8 mouse cellular contexts compared by ENCODE assay signal in genomic region chr1:66817453-66817839, GRCm38 (mm10). TPM values are rescaled to one million over a fixed set of nuclear protein-coding genes. Genes with fewer than 3 reads are reported as not detected.
DNase-seq lines count a peak whose midpoint lies in the region; ATAC-seq and TF ChIP-seq lines count a peak whose summit lies in the region.

TSS of gene Kansl1l (minus strand) at chr1:66817562.

- H3K4me2 ChIP-seq in hindbrain, embryonic 11.5 days (replicated peaks; ENCODE audit: low read depth, low read length), result peak within 1 kb of the TSS; percentile 58
- H3K4me2 ChIP-seq in lung, postnatal 0 days (replicated peaks; ENCODE audit: low read depth, low read length), result peak within 1 kb of the TSS; percentile 77

- H3K27ac ChIP-seq in hindbrain, embryonic 11.5 days (ENCODE audit: low read depth, low read length), result peak within 1 kb of the TSS; percentile 98
- H3K27ac ChIP-seq in lung, postnatal 0 days (ENCODE audit: low read length), result peak within 1 kb of the TSS; percentile 96

- no peak for TF ChIP-seq CTCF in lung, postnatal 0 days (IDR thresholded peaks at IDR 0.05)

- H3K4me1 ChIP-seq in hindbrain, embryonic 11.5 days (replicated peaks; ENCODE audit: control insufficient read depth, insufficient read depth, low read length), result no peaks in the 10 kb centered on the region
- peaks cover 7% of the 10 kb centered on the region; the same call in 1 of the 2 replicates for H3K4me1 ChIP-seq in lung, postnatal 0 days (ENCODE audit: insufficient read depth, low read depth, low read length)

- 0% methylated on average over 11 of the region's 56 CpGs for WGBS in hindbrain, embryonic 11.5 days
- 2% methylated on average over 22 of the region's 56 CpGs for WGBS in lung, postnatal 0 days

- H3K27me3 ChIP-seq in hindbrain, embryonic 11.5 days (ENCODE audit: control insufficient read depth, insufficient read depth, low read length), result no peaks in the 10 kb centered on the region
- H3K27me3 ChIP-seq in lung, postnatal 0 days (replicated peaks; ENCODE audit: insufficient read depth, low read length), result no peaks in the 10 kb centered on the region

- H3K9ac ChIP-seq in hindbrain, embryonic 11.5 days (ENCODE audit: low read depth, low read length), result peak within 1 kb of the TSS; percentile 95
- peak within 1 kb of the TSS; percentile 80 for H3K9ac ChIP-seq in lung, postnatal 0 days (replicated peaks; ENCODE audit: low read depth)

- H3K4me3 ChIP-seq in hindbrain, embryonic 11.5 days (ENCODE audit: low read depth, low read length), result peak within 1 kb of the TSS; percentile 90
- H3K4me3 ChIP-seq in lung, postnatal 0 days (ENCODE audit: low read depth, low read length), result peak within 1 kb of the TSS; percentile 89

- no peaks in the 10 kb centered on the region for H3K9me3 ChIP-seq in hindbrain, embryonic 11.5 days (ENCODE audit: control insufficient read depth, low read length)
- H3K9me3 ChIP-seq in lung, postnatal 0 days (ENCODE audit: low read length), result no peaks in the 10 kb centered on the region

- peak; percentile 90 for ATAC-seq in hindbrain, embryonic 11.5 days (ENCODE audit: low FRiP score)
- ATAC-seq in lung, postnatal 0 days, result peak; percentile 91

- peak; percentile 97 for DNase-seq in NIH3T3 (ENCODE audit: low read depth)
- peak; percentile 94 for DNase-seq in cerebellum, adult 9-11 months
- DNase-seq in frontal cortex, adult 2 months (ENCODE audit: extremely low spot score in 1 of 2, low spot score in 1 of 2), result peak; percentile 75 to 93
- DNase-seq in hindbrain, embryonic 11.5 days (ENCODE audit: low spot score), result peak; percentile 96
- peak; percentile 91 to 96 for DNase-seq in layer of hippocampus, postnatal 10 days (ENCODE audit: low spot score in 2 of 2)
- DNase-seq in lung, postnatal 0 days (ENCODE audit: low spot score), result peak; percentile 97
- peak; percentile 84 for DNase-seq in ovary, postnatal 10 days (ENCODE audit: low spot score)
- DNase-seq in thymus, postnatal 0 days (ENCODE audit: low spot score), result peak; percentile 96

- no peaks in the 10 kb centered on the region for H3K36me3 ChIP-seq in hindbrain, embryonic 11.5 days (ENCODE audit: control insufficient read depth, insufficient read depth, low read length)
- H3K36me3 ChIP-seq in lung, postnatal 0 days (ENCODE audit: insufficient read depth, low read length), result no peaks in the 10 kb centered on the region

- no peak for TF ChIP-seq EP300 in lung, postnatal 0 days (IDR thresholded peaks at IDR 0.05)

RNA-seq across cellular contexts. Expression of gene Kansl1l, which starts in this region (rescaled TPM):
- polyA plus RNA-seq in frontal cortex, adult 2 months (2012; rRNA removed), result 10.3 and 12.7 TPM in 2 replicates
- 11.8 and 16.7 TPM in 2 replicates for polyA plus RNA-seq in hindbrain, embryonic 11.5 days (2014; fragmentation: Nextera tagmentation; extraction: Ambion mirVana)
- total RNA-seq in layer of hippocampus, postnatal 10 days (2021), result 10 to 100 TPM; 13.8 to 14.0 TPM
- 11.2 and 13.1 TPM in 2 replicates for polyA plus RNA-seq in lung, postnatal 0 days (2015; fragmentation: Nextera tagmentation; extraction: Ambion mirVana)
- 21.3 and 25.3 TPM in 2 replicates for polyA plus RNA-seq in thymus, postnatal 0 days (2015; fragmentation: Nextera tagmentation; extraction: Ambion mirVana)

Comparison
In these comparisons a context has a peak if more than half of its experiments do, and no peak if none do; other contexts are left out.
1. Peak in every context shown above with its lines: DNase-seq, ATAC-seq, H3K4me3 ChIP-seq and H3K27ac ChIP-seq.